Mouse (Mus musculus) right cerebral cortex, adult 18-20 months (tissue): ENCODE data around the gene Ctbp2.

Source experiments
- DNase-seq: peaks from one replicate; pipeline ENCODE4 v3.0.0; 2022; ENCODE audit warnings: mixed read lengths

Ctbp2 gene

DNA sequence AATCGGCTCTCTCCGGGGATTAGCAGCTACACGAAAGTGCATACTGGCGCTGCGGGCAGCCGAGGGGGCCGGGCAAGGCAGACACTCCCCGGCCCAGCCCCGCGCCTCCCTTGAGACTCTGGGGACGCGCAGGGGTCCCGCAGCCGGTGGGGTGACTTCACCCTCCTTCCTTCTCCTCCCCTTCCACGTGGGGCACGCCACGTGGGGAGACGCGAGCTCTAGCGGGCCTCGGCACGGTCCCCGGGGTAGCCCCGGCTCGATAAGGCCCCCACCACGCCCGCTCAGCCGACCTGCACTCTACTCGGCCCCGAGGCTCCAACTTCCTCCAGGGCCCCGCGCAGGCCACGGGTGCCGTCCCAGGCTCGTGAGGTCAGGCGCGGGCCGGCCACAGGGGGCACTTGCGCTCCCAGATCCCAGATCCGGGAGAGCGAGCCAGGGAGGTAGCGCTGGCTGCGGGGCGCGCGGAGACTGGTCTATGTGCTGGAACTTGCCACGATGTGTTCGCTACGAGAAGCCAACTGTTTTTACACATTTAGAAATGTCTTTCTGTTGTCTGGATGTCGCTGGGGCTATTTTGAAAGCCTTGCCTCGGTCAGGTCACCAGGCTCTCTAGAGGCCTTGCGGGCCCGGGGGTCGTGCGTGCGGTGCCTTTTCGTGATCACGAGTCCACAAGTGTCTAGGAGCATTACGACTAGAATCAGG is at the start of gene Ctbp2:
Gene Ctbp2, minus strand, starts transcription at position 356 of the 702 bp plus-strand sequence.
- DNase-seq = peak; percentile 42

DNA sequence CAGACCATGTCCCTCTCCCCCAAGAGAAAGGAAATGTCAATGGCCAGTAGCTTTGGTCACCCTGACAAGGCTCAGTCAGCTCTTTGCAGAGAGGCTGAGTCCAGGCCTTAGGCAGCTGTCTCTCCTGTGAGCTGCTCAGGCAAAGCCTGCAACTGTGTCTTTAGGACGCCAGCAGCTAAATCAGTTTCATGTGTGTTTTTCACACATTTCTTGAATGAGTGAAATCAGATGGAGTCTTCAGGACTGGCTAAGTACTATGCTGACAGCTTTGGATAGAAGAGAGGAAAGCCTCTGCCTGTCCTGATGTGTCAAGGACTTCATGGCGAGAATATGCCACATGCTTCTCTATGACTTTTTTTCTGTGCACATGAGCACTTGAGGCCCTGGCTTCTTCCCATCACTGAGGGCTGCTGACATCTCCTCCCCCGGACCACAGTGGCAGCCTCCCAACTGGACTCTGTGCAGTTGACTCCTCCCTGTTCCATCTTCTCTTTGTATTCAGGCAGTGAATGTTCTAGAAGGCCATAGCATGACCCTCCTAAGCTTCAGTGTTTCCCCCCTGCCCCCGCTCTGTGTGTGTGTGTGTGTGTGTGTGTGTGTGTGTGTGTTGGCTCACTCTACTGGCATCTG is 47.4 kb upstream of the Ctbp2 start:
- DNase-seq = no peak

DNA sequence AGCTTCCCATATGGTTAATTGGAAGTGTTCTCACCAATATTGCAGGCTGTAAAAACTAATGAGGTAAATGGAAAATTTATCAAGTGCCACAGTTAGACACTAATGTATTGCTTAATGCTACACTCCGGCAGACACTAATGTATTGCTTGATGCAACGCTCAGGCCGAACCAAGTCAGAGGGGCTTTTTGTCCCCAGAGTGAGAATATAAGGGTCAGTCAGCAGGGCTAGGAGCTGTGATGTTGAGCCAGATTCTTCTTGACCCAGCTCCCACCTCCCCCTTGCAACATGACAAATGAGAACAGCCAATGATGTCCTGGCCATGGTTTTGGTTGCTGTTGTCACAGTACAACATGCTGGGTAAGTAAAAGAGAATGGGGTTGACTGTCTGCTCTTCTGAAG is 44.8 kb upstream of the Ctbp2 start:
- no peak for DNase-seq

DNA sequence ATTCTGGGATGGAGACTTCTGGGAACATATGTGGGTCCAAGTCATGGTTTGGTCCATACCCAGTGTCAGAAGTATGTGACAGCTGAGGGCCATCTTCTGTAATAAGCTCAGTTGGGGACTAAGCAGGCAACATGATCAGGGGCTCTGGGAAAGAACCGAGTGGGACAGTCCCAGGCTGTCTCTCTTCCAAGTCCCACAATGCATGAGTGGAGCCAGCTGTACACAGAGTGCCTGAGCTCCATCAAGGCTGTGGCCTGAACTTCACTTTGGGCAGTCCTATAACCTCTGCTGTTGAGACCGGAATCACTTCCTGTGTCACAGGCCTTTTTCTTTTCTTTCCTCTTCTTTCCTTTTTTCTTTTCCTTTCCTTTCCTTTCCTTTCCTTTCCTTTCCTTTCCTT is 43.7 kb upstream of the Ctbp2 start:
- DNase-seq = no peak

DNA sequence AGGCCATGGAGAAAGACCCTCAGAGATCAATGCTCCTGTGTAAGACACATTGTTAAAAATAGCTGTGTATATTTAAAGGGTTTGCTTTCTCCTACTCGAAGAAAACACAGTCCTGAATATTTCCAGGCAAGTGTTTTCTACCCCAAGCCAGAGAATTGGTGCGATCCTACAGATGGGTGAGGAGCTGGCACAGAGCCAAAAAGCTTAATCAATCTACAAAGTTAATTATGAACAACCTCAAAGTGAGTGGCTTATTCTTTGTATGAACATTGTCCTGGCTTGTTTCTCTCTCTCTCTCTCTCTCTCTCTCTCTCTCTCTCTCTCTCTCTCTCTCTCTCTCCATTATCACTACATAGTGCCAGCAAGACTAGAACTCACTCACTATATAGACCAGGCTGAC is 40.6 kb upstream of the Ctbp2 start:
- no peak for DNase-seq

DNA sequence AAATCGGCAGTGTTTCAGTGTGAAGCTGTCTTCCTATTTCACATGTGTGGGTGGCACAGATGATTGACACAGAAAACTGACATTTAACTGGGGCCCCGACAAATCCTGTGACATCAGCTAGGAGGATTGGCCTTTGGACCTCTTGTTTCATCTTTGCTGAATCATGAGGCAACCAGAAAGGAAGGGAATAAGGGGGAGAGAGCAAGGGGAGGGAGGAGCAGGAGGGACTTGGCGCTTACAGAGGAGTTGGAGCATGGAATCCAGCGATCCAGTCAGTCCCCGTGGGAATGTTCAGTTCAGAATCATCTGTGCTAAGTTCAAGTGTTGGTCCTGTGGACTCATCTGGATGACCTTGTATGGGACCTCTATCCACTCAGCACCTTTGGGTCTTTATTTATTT is 38.9 kb upstream of the Ctbp2 start:
- no peak for DNase-seq

DNA sequence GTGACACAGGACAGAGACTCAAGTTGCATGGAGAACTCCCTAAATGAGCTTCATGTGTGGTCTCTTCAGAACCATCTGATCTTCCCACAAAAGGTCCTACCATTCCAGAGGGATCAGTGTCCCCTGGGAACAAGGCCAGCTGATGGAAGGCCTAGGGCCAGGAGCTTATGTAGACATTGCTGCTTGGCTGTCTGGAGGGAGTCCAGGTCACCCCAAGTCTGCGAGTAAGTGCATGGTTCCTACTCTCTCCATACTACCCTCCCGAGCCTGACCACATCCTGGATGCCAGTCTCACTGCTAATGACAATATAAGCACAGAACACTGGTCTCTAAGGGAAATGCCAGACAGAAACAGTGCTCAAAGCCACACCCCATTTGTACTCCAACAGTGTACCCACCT is 38.0 kb upstream of the Ctbp2 start:
- DNase-seq = no peak

DNA sequence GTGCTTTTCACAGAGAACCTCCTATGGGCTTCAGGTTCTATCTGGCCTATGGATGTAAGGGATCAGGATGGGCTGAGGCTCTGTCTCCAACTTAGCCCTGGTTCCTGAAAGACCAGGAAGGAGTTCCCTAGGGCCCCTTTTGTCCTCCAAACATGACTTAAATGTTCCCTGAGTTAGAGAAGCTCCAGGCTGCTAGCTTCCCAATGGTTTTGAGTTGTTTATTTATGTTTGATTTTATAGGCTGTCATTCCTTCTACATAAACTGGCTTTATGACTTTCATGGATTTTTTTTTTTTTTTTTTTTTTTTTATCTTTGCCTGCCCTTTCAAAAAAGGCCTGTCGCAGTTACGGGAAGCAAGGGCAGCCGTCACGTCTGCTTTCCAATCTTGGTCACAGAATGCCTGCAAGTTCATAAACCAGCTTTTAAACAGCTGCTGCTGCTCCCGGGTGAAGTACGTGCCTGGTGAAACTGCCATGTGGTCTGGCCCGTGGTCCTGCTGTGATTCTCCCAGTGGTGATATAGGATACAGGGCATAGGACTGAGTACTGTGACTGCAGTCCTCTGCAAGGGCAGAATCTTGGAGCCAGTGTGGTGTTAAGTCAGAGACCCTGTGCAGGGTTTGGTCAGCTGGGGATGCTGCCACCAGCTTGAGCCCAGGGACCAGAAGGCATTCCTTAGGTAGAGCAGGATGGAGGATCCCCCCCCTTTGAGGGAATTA is 37.4 kb upstream of the Ctbp2 start:
- no peak for DNase-seq

DNA sequence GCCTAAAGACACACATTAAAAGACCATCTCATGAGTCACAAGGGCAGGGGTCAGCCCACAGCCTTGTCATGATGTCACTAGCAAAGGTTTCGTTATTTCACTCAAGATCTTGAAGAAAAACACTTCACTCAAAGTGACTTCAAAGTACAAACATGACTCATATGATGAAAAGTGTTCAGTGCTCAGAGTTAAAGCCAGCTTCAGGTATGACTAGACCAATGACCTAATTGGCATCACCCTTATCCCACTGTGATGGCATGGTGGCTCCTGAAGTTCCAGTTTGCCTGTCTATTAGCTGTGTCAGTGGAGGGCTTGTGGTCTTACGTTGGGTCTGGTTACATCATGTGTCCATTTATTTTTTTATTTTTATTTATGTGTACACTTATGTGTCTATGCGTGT is 35.4 kb upstream of the Ctbp2 start:
- no peak for DNase-seq

DNA sequence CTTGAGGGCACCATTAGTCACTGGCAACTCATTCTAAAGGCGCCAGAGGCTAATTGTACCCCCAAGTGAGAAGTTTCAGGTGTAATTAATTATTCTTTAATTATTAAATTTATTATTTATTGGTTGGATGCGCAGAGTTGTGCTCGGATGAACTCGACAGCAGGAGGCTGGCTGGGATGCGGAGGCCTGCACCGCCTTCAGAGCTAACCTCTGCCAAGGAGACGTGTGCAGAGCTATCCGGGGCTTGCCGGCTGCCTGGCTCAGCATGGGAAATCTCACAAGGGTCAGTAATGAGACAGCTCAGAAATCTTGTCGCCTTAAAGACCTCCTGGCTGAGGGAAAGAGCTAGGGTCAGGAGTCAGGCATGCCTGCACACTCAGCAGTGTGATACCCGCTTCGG is 31.5 kb upstream of the Ctbp2 start:
- no peak for DNase-seq

DNA sequence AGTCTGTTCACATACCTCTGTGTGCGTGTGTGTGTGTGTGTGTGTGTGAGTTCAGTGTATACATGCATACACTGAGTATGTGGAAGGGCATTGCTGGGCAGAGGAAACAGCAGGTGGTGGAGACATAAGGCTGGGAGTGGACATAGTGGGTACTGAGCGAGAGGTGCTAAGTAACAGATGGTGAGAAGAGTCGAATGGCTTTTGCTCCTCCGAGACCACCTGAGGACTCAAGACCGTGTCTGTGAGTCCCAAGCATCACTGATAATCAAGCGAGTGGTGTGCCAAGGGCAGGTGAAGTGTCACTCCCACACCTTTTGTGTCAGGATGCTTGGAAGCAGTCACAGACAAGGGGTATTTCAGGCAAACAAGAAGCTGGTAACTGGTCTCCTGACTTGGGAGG is 30.7 kb upstream of the Ctbp2 start:
- DNase-seq = no peak

DNA sequence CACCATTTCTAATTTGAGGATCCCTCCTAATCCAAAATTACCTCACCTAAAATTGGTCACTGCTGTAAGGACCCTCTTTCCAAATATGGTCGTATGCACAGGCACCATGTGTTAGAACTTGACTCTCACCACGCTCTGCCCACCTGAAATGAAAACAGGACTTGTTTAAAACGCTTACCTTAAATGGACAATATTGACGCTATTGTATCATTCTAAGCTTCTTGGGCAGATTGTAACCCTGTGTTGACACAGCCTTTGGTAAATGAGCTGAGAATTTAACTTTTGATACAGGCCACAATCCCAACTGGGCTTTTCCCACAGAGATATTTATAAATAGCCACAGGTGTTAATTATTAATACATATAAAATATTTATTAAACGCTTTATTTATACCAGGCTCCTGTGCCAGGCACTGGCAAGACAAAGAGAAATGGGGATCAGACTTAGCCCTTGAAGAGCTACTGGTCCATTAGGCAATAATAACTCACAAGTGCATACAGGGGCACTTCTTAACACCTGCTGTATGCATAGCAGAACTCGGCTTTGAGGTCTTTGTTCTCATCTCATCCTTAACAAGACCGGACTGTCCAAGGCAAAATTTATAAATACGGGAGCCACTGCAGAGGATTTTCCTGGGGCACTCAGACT is 15.7 kb upstream of the Ctbp2 start:
- DNase-seq = no peak

DNA sequence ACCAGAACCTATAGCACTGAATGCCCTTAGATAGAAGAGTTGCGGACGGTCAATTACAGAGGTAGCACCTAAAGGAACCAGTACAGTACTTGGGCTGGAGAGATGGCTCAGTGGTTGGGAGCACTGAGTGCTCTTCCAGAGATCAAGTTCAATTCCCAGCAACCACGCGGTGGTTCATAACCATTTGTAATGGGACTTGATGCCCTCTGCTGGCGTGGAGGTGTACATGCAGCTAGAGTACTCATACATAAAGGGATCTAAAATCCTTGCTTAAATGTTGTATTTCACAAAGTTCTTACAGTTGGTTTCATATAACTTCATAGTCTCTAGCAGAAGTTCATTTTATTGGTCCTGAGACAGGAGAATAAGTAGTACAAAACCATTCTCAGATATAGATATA is 9.4 kb upstream of the Ctbp2 start:
- no peak for DNase-seq

DNA sequence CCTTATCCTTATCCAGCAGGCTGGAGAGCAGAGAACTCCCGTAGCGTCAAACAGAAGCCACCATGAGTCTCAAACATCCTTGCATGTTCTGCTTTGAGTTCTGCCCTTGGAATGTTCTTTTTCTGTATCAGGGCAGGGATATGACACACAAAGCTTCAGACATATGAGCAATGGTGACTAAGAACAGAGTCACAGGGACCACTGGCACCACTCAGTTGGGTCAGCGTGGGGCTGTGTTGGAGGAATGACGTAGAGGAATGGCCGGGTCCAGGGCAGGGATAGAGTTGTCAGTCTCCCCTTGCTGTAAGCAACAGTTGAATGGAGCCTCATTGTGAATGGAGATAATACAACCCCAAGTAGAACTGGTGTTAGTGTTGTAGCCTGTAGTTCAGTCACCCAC is 8.5 kb upstream of the Ctbp2 start:
- no peak for DNase-seq

DNA sequence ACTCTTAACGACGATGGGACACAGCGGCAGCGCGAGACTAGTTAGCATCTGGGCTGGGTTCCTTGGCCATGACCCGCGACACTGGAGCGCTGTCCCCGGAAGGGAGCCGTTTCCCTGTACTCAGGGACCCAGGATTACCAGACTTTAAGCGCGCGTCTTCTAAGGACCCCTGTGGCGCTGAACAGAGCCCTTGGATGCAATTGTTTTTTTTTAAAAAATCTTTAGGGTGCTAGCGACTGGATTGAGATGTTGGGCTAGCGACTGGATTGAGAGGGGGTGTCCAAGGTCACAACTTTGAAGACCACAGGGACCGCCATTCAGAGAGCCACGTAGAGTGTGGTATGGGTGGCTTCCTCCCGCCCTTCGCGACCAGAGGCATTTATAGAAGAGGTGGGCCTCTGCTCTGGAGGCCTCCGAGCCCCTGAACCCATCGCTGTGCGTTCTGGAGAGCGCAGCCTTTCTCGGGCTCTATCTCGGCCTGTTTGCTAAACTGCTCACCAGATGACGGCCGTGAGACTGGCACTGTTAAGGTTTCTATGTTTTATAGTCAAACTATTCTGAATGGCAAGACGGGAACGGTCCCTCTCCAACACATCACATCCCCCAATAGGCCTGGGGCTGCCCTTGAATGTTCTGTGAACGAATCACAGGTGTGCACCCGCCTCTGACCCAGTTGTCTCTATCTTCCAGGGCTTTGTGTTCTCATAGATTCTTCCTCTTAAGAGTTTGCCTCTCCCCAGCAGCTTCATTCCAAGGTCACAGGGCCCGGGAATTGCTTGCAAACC is 739 bp upstream of the Ctbp2 start:
- no peak for DNase-seq

DNA sequence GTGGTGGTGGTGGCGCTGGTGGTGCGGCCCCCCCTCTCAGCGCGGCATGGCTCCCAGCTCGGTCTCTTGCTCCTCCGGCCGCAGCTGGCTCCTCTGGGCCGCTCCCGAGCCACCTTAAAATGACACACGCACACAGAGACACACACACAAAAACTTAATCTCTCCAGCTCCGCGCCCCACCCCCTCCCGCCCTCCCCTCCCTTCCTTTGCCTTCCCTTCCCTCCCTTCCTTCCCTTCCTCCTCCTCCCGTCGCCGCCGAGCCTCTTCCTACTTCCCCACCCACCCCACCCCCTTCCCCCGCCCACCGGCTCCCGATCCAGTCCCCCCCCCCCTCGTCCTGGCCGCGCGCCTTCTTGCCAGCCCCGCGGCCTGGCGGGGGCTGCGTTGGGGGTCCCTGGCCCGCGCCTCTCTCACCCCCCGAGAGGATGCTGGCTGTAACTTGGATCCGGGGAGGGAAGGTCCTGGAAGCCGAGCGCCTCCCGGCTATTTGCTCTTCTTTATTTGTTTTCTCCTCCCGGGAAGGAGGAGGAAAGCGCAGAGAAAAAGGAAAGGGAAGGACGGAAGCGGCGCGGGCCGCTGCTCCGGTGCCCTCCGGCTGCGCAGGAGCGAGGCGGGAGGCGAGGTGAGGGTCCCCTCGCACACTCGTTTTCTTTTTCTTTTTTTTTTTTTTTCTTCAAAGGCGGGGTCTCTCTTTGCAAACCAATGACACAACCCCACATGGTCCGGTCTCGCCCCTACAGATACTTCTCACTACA is 733 bp downstream of the Ctbp2 start, which contains the start of gene Fgfr2:
Gene Fgfr2, minus strand, starts transcription at position 107 of the 755 bp plus-strand sequence.
- peak; percentile 22 for DNase-seq

DNA sequence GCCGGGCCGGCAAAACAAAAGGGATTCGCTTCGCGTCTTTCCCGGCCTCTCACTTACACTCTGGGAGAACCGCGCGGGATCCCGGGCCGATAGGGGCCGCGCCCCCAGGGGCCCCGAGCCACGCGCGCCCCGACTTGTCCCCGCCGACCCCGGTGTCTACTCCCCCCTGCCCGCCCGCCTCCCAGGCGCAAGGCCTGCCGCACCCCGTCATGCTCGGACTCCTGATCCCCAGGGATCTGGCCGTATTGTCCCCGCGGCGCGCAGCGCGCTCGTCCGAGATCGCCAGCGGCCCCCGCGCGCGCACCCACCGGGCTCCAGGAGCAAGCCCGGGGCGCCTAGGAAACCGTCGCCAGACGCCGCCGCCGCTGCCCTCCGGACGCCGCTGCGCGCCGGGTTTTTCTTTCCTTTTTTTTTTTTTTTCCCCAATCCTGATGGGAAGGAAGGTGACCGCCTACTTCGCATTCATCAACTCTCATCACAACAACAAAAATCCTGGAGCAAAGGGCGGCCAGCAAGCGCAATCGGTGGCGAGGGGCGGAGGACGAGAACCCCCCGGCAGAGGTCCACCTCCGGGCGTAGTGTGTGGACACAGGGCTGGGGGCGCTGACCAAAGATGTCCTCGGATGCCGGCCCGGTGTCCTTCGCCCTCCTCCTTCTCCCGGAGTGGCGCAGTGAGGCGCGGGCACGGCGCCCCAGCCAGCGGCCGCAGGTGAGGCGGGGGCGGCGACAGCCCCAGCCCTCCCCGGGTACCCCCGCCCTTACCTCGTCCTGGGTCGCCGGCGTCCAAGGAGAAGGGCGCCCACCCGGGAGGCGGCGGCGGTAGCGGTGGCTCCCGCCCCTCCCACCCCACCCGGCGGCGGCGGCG is 1.5 kb downstream of the Ctbp2 start:
- DNase-seq = peak; percentile 23

DNA sequence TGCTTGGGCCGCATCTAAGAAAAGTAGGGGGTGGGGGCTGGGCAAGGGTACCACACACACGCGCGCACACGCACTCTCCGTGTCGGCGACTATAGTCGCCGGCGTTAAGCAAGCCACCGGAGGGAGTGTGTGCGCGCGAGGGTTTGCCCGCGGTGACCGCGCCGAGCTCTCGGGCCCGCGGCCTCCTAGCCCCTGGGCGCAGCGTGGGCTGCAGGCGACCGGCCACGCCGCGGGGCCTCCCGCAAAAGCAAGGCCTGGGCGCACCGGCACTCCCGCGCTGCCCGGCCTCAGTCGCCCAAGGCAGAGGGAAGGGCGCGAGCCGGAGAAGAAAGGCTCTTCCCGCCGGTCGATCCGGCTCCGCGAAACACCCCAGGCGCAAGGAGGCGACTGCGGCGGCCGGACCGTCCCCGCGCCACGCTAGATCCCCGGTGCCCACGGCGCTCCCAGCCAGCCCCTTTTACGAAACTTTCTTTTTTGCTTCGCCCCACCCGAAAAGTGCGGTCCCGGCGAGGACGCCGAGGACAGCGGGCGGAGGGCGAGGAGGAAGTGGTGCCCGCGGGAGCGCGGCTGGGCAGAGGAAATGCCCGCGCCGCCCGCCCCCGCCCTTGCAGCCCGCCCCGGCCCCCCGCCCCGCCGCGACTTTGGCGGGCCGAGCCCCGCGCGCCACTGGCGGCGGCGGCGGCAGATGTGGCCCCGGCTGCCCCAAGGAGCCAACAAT is 2.3 kb downstream of the Ctbp2 start:
- no peak for DNase-seq

DNA sequence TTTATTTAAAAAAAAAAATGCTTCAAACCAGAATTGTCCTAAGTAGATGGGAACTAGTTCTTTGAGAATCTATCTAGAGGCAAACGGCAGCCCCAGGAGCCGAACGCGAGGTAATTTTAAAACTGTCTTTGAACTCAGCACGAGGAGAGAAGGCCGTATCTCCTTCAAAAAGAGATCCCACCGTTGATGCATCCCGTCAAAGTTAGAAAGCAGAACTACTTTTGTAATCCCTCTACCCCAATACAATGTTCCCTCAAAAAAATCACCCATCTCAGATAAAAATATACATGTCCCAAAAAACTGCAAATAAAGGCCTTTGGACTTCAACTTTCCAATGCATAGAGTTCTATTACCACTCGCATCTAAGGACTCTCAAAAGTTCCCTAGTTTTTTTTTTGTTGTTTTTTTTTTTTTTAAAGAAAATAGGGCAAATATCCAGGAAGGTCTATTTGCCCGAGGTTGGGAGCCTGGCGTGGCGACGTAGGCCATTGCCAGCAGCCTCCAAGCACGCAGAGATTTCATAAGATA is 3.0 kb downstream of the Ctbp2 start:
- DNase-seq = no peak

DNA sequence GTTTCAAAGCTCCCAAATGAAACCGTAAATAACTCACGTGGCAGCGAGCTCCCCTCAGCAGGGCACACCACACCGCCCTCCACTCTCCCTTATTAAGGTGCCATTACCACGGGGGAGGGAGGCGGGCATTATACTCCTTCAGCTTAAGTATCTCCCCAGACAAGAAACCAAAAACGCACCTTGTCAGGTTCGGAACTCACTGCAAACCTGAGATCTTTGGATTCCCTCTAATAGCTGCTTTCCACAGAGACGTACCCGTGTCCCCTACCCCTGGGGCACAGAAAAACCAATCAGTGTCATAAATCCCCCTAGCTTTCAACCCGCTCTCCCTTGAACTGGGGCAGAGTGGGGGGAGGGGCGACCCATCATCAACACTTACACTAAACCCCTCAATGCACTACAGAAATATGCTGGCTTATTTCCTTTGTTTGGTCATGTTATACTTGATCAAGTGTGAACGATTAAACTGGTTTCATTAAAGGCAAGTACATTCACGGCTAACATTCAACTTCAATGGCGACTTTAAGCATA is 3.9 kb downstream of the Ctbp2 start:
- no peak for DNase-seq
